Mouse (Mus musculus): ENCODE measurements around the gene Pmpcb.

Pmpcb gene

DNA sequence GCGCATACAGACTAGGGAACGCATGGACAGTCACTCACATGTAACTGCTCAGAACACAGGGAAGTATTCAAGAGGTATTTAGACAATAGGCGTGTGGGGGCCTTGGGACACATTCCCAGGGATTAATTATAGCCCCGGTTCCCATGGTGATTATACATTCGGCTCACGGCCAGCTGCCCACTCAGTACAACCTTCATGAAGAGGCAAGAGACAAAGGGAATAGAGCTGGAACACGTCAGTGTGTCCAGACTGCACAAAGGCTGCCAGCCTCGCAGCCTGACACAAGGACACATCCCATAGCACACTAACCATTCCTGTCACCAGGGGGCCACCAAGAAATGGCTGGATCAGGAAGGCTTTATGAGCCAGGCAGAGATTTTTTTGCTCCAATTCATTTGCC is 4.0 kb upstream of the Pmpcb start:
- peak; percentile 58 for DNase-seq

DNA sequence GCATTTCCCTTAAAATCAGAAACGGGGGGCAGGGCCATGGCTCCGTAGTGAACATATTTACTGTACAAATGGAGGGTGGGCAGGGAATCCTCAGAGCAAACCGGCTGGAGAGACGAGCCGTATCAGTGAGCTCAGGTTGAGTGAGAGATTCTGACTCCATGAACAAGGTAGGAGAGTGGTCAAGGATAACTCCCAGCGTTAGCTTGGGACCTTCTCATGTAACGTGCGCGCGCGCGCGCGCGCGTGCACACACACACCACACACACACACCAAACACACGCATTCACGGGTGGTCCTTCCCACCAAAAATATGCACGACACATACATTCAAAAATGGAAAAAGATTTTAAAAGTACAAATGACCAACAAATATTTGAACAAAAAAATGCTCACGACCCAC is 1.8 kb upstream of the Pmpcb start:
- no peak for DNase-seq

DNA sequence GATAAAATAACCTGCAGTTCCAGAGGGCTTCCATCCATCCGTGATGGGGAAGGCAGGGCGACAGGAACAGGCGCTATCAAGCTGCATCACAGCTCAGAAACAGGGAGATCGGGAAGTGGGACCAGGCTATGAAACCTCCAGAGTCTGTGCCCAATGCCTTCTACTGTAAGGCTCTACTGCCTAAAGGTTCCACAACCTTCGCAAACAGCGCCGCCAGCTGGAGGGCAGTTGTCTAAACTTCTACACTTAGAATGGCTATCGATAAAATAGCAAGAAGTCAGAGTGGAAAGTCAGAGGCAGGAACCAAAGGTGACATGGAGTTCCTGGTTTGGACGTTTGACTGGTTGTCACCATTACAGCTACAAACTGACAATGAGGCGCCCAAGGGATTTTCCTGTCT is 1.4 kb upstream of the Pmpcb start:
- peak; percentile 88 for DNase-seq

DNA sequence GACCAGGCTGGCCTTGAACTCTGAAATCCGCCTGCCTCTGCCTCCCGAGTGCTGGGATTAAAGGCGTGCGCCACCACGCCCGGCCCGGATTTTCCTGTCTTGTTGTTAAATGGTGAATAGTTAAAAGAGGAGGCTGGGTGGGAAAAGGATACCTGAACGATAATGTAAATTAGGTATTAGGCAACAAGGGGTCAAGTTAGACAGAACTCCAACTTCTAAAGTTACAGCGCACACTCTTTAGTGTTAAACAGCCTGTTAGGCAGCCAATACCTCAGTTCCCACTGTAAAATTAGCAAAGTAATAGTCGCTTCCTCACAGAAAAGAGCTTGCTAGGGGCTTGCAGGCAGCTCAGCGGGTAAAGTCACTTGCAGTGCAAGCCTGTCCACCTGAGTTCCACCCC is 895 bp upstream of the Pmpcb start:
- no peak for DNase-seq

DNA sequence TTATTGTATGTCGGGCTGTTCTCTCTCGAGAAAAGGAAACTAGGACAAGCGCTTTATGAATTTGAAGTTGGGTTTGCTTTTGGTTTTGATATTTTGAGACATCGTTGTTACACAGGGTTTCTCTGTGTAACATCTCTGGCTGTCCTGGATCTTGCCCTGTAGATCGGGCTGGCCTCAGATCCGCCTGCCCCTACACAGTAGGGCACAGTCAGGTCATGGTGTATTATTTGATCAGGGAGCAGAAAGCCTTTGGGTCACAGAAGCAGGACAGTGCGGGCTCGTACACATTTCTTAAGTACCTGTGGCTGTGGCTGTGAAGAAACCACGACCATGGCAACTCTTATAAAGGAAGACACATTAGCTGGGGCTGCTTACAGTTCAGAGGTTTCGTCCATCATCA is 679 bp downstream of the Pmpcb start:
- DNase-seq: no peak

DNA sequence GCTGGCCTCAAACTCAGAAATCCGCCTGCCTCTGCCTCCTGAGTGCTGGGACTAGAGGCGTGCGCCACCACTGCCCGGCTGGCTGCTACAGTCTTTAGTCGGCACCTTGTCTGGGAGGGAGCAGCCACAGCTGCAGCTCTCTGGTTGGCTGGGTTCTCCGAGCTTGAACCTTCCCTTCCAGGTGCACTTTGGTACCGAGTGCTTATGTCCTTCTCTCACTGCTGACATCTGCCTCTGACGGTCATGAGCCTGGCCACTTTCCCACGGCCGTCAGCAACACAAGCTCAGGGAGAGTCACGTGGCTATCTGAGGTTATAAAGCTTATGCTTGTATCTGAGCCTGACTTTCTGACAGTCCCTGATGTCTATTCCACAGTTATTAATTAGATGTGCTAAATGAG is 2.2 kb downstream of the Pmpcb start:
- DNase-seq: no peak

DNA sequence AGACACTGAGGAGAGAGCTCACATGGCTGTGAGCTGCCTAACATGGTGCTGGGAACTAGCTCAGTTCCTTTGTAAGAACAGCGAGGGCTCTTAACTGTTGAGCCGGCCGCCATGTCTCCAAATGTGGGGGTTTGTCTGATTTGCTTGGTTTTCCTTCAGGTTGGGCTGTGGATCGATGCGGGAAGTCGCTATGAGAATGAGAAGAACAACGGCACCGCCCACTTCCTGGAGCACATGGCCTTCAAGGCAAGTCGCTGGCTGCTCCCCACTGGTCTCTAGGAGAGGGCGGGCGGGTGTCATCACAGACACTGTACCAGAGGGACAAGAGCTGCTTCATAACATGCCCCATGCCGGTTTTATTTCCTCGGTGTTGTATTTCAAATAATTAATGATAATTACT is 2.9 kb downstream of the Pmpcb start:
- DNase-seq: no peak

DNA sequence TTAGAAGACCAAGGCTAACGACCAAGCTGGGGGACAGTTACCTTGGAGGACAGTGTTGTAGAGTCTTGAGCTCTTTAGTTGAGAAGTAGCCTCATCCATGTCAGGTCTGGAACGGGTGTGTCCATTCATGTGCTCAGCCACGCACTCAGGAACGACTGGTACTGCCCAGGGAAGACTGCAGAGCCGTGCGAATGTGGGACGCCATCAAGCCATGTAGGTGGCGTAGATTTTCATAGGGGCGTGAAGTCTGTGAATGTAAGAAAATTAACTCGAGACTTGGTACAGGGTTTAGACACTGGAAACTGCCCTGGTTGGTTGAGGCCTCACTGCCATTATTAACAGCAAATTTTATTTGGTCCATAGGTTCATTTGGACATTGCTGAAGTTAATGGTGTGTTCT is 6.7 kb downstream of the Pmpcb start:
- DNase-seq: no peak

DNA sequence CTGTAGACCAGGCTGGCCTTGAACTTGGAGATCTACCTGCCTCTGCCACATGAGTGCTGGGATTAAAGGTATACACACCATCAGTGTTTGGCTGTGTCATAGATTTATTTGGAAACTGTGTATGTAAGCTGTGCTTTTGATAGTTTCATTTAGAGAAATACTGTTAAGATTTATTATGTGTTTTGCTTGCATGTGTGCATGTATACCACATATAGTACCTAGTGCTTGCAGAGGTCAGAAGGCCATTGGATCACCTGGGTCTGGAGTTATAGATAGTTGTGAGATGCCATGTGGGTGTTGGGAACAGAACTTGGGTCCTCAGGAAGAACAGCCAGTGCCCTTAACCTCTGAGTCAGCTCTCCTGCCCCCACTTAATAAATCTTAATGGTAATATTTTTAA is 7.7 kb downstream of the Pmpcb start:
- DNase-seq: no peak

DNA sequence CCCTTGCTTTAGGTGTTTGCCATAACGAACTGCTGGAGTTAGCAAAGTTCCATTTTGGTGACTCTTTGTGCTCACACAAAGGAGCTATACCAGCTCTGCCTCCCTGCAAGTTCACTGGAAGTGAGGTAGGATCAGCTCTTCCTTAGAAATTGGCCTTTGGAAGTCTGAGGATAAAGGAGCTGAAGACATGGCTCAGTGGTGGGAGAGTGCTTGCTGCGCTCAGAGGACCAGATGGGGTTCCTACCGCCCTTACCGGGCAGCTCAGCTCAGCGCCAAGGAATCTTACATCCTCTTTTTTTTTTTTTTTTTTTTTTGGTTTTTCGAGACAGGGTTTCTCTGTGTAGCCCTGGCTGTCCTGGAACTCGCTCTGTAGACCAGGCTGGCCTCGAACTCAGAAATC is 9.0 kb downstream of the Pmpcb start:
- no peak for DNase-seq

DNA sequence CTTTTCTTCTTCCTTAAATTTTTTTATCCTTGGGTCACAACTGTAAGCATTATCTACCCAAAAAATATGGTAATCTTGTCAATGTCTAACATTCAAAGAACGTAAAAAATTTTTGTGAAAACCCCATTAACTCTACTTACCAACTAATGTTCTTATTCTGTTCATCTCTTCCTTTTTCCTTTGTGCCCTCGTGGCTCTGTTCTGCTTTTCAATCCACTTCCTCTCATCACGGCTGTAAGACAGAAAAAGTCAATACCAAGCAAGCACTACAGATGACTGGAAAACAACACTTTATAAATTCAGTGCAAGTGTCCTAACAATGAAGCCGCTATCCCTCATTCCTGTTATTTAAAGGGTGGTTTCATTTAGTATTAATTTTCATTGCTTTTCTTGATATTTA is 31.6 kb downstream of the Pmpcb start:
- peak; percentile 5 for DNase-seq

DNA sequence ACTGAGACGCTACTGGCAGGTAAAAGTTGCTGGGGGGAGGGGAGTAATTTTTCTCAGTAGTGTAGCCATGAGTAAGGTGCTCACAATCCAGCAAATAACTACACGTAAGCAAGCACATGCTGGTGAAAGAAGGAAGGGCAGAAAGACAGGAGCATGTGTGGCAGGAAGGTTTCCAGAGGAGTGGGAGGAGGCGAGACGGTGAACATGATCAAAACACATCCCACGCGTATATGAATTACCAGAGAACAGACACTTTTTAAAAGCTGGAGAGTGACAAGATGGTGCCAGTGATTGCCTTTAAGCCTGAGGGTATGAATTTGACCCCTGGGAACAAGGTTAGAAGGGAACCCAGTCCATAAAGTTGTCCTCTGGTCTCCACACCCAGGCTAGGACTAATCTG is 32.9 kb downstream of the Pmpcb start:
- DNase-seq: no peak

DNA sequence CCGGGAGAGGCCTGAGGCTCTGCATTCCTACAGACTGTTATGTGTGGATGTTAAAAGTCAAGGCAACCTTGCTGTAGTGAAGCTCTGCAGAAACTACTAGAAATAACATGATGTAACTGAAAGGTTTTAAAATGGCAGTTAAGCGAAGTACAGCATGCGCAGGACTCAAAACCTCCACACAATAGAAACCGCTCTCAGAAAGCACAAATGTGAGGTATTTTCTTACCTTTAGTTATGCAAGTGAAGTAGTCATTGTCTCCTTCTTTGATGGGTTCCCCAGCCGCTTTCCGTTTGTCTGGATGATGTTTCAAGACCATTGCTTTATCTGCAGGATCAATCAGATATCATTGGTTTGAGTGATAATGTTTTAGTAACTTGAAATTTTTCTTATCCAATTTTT is 39.5 kb downstream of the Pmpcb start:
- no peak for DNase-seq

DNA sequence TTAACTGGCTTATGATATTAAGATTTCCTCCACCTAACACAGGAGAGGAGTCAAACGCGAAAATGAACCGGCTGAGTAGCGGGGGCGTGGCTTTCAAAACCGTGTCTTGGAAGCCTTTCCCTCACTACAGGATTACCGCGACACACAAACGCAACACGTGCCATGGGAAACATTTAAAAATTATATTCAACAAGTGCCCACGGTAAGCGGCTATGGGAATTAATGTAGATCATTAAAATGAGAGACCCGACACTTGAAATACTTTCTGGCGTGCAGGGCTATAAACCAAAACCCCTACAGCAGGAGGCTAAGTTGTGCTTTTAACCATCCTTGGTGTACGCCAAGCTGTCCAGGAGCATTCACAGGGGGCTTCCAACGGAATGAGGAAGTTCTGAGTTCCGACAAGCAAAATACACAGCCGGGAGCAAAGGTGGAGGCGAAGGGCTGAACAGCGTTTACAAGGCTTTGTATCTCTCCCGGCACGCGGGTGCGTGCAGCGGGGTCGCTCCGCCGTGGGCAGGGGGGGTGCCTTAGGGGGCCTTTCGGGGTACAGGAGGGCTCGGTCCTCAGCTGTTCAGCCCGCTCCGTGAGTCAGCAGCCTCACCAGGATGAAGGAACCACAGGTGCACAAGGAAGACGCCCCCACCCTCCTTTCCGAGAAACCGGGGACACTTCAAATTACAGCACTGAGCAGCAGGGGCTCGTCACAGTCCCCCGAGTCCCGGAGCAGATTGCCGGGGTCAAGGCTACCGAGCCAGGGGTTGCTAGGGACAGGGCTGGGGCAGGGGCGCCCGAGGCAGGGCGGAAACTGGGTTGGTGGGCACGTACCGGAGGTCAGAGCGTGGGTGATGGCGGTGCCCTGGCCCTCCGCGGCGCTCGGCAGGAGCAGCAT is 47.5 kb downstream of the Pmpcb start:
- peak; percentile 24 for DNase-seq

DNA sequence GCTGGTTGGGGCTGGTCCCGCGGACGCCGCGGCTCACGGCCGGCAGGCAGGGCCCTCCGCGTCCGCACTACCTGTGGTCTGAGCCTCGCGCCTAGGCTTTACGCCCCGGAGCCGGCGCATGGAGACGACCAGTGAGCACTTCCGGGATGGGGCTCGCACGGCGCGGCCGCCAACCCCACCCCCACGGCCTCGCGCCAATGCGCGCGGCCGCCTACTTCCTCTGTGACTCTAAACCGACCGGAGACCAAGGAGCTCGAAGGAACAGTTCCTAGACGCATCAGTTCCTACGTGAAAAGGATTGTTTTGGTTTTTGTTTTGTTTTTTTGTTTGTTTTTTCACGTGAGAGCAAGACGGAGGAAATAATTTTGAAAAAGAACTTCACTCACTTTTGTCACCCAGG is 48.1 kb downstream of the Pmpcb start, which contains the start of the genes Dnajc2 and Psmc2:
Gene Dnajc2, minus strand, starts transcription at position 199 of the 400 bp plus-strand sequence.
Gene Psmc2, plus strand, starts transcription at position 231 of the 400 bp plus-strand sequence.
- DNase-seq: peak; percentile 94

DNA sequence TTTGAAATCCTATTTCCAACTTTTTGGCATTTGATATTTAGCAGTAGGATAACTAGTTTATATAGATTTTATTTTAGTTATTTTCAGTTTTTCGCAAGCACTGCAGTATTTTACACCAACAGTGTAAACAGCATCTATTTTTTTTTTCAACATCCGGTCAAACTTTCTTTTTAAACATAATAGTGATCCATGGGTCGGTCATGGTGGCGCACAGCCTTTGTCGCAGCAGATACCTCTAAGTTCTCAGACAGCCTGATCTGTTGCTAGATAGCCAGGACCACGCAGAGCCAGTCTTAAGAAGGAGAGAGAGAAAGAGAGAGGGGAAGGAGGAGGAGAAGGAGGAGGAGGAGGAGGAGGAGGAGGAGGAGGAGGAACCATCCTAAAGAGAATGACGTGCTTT is 48.8 kb downstream of the Pmpcb start:
- no peak for DNase-seq

DNA sequence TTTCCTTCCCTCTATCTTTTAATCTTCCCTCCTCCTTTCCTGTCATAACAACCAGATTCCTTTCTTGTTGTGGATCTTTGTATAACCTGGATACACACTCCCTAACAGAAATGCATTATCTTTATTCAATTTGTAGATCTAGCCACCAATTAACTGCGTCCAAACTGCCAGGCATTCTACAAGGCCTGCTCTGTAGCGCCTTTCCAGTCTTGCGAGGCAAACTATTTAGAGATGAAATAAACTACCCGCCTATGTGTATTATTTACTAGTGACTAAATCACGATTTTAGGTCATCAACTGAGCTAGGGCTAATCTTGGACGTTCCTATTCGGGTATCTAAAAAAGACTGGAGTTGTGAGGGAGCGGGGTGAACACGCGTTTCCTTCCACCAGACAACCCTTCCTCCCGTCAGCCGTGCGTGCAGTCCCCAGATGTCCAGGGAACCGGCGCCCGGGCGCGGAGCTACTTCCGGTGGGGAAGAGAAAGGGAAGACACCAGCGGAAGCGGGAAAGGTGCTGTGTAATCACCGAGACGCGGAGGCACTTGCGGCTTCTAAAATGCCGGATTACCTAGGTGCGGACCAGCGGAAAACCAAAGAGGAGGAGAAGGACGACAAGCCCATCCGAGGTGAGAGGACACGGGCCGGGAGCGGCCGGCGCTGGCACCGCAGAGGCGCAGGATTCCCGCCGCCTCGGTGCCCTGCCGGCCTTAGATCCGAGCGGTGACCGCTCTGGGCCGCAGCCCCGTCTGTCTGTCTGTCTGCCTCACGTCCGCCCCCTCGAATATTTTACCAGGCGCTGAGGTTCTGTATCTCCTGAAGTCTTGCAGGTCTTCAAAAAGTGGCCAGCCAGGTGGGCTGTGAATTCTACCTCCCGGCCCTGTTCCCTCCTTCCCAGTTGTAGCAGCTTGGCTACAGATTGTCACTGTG is 49.6 kb downstream of the Pmpcb start:
- DNase-seq: peak; percentile 93

DNA sequence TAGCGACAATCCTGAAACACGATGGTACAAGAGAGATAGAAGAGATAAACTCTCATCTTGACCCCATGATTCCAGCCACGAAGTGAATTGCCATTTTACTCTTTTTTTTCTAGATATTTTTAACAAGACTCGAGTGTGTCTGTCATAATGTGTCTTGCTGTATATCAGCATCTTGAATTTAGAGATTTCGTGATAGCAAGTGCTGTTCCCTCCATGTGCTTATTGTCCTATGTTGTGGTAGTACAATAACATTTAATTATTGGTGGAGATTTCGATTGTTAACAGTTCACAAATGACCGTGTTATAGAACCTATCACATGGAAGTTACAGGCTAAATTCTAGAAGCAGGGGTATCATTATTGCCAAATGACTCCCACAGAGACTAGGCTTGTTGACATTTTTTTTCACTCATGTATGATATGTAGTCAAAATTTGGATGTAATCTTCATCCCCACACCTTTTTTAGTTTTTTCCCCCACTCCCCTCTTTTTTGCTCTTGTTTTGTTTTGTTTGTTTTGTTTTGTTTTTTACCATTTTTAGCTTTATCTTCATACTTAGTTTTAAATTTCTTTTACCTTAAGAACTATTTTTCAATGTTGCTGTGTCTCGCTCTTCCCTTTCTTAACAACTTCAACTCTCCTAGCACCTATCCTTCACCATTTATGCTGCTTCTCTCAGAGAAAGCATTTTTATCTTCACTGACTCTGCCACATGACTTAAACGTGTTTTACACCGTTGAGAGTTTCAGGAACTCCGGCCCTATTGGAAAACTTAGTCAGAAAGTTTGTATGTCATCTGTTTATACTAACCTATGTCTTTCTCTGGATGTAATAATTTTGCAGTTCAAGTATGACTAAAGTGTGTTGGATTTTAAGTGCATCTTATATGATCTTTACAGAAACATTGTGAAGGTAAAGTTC is 50.5 kb downstream of the Pmpcb start:
- DNase-seq: no peak

DNA sequence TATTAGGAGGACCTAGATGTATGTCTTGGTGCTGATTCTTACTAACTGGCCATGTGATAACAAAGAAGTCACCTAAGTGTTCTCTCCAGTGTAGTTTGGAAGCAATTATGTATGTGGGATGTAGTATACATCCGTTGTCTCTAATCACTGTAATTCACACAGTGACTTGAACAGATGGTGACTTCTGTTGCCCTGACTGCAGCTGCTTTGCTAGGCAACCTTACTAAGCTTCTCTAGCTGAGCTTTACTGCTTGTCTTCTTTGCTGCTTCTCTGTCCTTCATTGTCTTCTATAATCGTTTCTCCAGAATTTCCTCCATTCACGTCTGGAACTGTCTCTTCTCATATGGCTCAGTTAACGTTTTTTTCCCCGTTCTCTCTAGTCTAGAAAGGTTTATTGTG is 52.1 kb downstream of the Pmpcb start:
- no peak for DNase-seq

DNA sequence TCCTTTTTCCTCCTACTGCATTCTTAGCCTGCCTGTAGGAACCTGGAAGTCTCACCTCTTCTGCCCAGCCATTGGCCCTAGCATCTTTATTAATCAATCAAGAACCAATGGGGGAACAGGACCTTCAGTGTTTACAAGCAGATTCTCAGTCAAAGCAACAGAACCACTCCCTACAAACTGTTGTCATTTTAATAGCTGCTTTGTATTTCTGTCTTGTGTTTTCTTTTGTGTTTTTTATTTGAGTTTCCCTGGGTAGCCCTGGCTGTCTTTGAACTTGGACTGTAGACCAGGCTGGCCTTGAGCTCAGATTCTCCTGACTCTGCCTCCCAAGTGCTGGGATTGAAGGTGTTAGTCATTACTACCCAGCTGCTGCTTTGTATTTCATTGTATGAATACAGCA is 55.2 kb downstream of the Pmpcb start:
- no peak for DNase-seq

DNA sequence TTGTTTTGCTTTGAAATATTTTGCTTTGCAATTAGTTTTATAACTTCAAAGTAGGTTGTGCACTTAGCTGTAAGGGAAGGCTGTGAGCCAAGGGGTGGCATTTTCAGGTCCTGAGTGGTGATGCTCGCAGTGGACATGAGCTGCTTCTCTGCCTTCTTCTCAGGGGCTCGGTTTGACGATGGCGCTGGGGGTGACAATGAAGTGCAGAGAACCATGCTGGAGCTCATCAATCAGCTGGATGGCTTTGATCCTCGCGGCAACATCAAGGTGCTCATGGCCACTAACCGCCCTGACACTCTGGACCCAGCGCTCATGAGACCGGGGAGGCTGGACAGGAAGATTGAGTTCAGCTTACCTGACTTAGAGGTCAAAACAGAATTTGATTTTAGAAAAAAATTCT is 66.0 kb downstream of the Pmpcb start:
- DNase-seq: no peak

DNA sequence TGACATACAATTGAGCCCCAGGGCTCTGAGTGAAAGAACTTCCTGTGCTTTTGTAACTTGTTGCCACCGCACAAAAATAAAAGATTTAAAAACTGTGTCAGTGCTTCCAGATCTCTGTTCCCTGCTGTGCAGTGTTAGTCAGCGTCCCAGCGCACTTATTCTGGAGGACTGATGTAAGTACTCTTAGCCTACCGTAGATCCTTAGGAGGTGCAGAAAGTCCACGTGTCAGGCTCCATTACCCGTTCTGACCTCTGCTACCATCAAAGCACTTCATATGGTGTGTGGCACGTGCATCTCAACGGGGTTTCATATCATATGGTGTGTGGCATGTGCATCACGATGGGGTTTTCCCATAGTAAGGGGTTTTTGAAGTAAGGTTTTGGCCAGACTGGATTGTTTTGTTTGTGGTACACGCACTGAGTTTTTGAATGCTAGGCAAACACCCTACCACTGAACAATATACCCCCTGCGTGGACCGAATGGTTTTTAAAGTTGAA is 66.8 kb downstream of the Pmpcb start:
- no peak for DNase-seq

DNA sequence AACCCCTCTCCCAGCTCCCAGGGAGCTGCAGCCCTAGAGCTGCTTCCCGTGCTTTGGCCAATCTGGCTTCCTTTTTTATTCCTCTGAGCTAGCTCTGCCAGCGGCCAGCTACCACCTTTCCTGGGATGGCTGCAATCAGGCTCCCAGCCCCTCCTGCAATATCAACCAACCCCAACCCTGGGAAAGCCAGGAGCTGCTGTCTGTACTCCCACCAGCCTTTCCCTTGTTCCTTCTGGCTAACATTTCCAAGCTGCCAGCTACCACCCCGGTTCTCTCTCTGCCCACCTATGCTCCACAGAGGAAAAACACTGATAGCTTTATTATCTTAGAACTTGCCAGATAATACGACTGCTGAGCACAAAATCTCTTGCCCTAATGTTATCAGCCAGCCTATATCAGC is 67.9 kb downstream of the Pmpcb start:
- no peak for DNase-seq

All from lung, postnatal 36 days (tissue).